Mouse (Mus musculus) cerebellum, adult (tissue): ENCODE data around the gene Stx4a.
A peak's percentile ranks its signal among the peaks of the same experiment; 100 is the strongest.
"Not testable (repeated sequence)": the region's sequence is repeated elsewhere in the genome, so short reads cannot be mapped to it uniquely, and the experiment has no call there.

Experiments
- ATAC-seq: cut with Nextera tagmentation; 2 replicates; pipeline ENCODE4 v1.9.2; 2017; ENCODE audit warnings: mild to moderate bottlenecking, moderate library complexity, mixed read lengths; ENCODE audit not compliant: insufficient number of reproducible peaks, low FRiP score, low TSS enrichment

Gene Stx4a

GRCm38 (mm10) chr7:127813821-127814220 lies 10.3 kb upstream of the Stx4a start:
- ATAC-seq = no peak

GRCm38 (mm10) chr7:127814241-127814921 lies 9.7 kb upstream of the Stx4a start:
- peak; percentile 77; the same call in 1 of the 2 replicates for ATAC-seq

GRCm38 (mm10) chr7:127815116-127815665 lies 8.9 kb upstream of the Stx4a start:
- ATAC-seq = no peak

- 0 out of 2 replicates have a peak, but pooled peaks have one; percentile 21 for ATAC-seq
These were observed 7.9 kb upstream of the Stx4a start for GRCm38 (mm10) chr7:127815954-127816821.

GRCm38 (mm10) chr7:127817053-127817452 lies 7.0 kb upstream of the Stx4a start:
- no peak for ATAC-seq

GRCm38 (mm10) chr7:127817776-127818175 lies 6.3 kb upstream of the Stx4a start:
- ATAC-seq = no peak

GRCm38 (mm10) chr7:127820836-127821509 lies 3.1 kb upstream of the Stx4a start:
- ATAC-seq = no peak

GRCm38 (mm10) chr7:127822494-127822893 lies 1.6 kb upstream of the Stx4a start:
- ATAC-seq = no peak

GRCm38 (mm10) chr7:127823236-127824171 lies 590 bp upstream of the Stx4a start:
- ATAC-seq = peak; percentile 32; the same call in 1 of the 2 replicates

GRCm38 (mm10) chr7:127835550-127835949 lies 11.5 kb downstream of the Stx4a start:
- ATAC-seq = no peak

GRCm38 (mm10) chr7:127837473-127837872 lies 13.4 kb downstream of the Stx4a start:
- no peak for ATAC-seq

GRCm38 (mm10) chr7:127837878-127838277 lies 13.8 kb downstream of the Stx4a start:
- not testable (repeated sequence) for ATAC-seq

- not testable (repeated sequence) for ATAC-seq
These were observed 15.9 kb downstream of the Stx4a start for GRCm38 (mm10) chr7:127840031-127840430.

- peak; percentile 17; the same call in 1 of the 2 replicates for ATAC-seq
These were observed 16.8 kb downstream of the Stx4a start for GRCm38 (mm10) chr7:127840886-127841285.

GRCm38 (mm10) chr7:127841340-127842000 lies 17.4 kb downstream of the Stx4a start:
- peak; percentile 82 for ATAC-seq

- ATAC-seq = peak; percentile 60; the same call in 1 of the 2 replicates
These were observed 18.1 kb downstream of the Stx4a start for GRCm38 (mm10) chr7:127842001-127842718.

GRCm38 (mm10) chr7:127849973-127850875 lies 26.1 kb downstream of the Stx4a start:
- no peak for ATAC-seq
